Mouse (Mus musculus) G1E (cell line): Measurements from ENCODE around the gene Cacng8.

ENCODE experiments used
- CTCF ChIP-seq: IDR thresholded peaks from 2 replicates; pipeline ENCODE4 v1.5.1; 2012; ENCODE audit warnings: low read depth, low read length, inconsistent platforms, mixed read lengths
- GATA1 ChIP-seq: IDR thresholded peaks from 2 replicates; pipeline ENCODE4 v1.6.1; 2012; ENCODE audit warnings: borderline replicate concordance, low read length, inconsistent platforms, mixed read lengths
- GATA2 ChIP-seq: IDR thresholded peaks from 2 replicates; pipeline ENCODE4 v1.6.1; 2012; ENCODE audit warnings: low read depth, low read length, inconsistent platforms, borderline replicate concordance
- POLR2AphosphoS5 ChIP-seq: IDR thresholded peaks from 2 replicates; pipeline ENCODE4 v1.6.1; 2012; ENCODE audit warnings: low read depth, low read length, inconsistent platforms; ENCODE audit not compliant: insufficient replicate concordance
- TAL1 ChIP-seq: conservative IDR thresholded peaks from 2 replicates; pipeline ENCODE4 v1.6.1; 2012; ENCODE audit warnings: low read depth, low read length, inconsistent platforms, mixed read lengths

GRCm38 (mm10) chr7:3423895-3424294 lies 33.4 kb downstream of the Cacng8 start, which contains the start of gene Cacng6:
- TF ChIP-seq CTCF (no peak), GATA1 (no peak), GATA2 (no peak), TAL1 (no peak), POLR2AphosphoS5 (no peak)
